Mouse (Mus musculus): ENCODE measurements around the gene Olfr1122.
A peak's percentile ranks its signal among the peaks of the same experiment; 100 is the strongest.
"Not testable (repeated sequence)": the region's sequence is repeated elsewhere in the genome, so short reads cannot be mapped to it uniquely, and the experiment has no call there.

The Olfr1122 gene

GRCm38 (mm10) chr2:87385549-87385948 is at the start of gene Olfr1122:
Gene Olfr1122 (plus strand): TSS chr2:87385849.
- no peak for DNase-seq (ENCODE audit: low read depth, low spot score)

- no peak for DNase-seq (ENCODE audit: low read depth, low spot score)
Observed at GRCm38 (mm10) chr2:87354515-87354914, 31.1 kb upstream of the Olfr1122 start, which contains the start of gene Olfr1120. Gene Olfr1120 (plus strand): TSS chr2:87354815.

GRCm38 (mm10) chr2:87360121-87360520 is 25.5 kb upstream of the Olfr1122 start:
- not testable (repeated sequence) for DNase-seq (ENCODE audit: low read depth, low spot score)

- DNase-seq (ENCODE audit: low read depth, low spot score) = no peak
Observed at GRCm38 (mm10) chr2:87369595-87369994, 16.1 kb upstream of the Olfr1122 start, which contains the start of gene Olfr1121. Gene Olfr1121 (plus strand): TSS chr2:87369895.

GRCm38 (mm10) chr2:87371726-87372125 is 13.9 kb upstream of the Olfr1122 start:
- peak; percentile 83 for DNase-seq (ENCODE audit: low read depth, low spot score)

GRCm38 (mm10) chr2:87383935-87384334 is 1.7 kb upstream of the Olfr1122 start:
- DNase-seq (ENCODE audit: low read depth, low spot score) = no peak

GRCm38 (mm10) chr2:87393605-87394004 is 8.0 kb downstream of the Olfr1122 start:
- DNase-seq (ENCODE audit: low read depth, low spot score) = peak; percentile 9

- peak; percentile 25 for DNase-seq (ENCODE audit: low read depth, low spot score)
Observed at GRCm38 (mm10) chr2:87394686-87395085, 9.0 kb downstream of the Olfr1122 start.

- DNase-seq (ENCODE audit: low read depth, low spot score) = no peak
Observed at GRCm38 (mm10) chr2:87416335-87416734, 30.7 kb downstream of the Olfr1122 start, which contains the start of gene Olfr1123. Gene Olfr1123 (plus strand): TSS chr2:87416635.

GRCm38 (mm10) chr2:87429975-87430374 is 44.3 kb downstream of the Olfr1122 start, which contains the start of gene Olfr1124:
Gene Olfr1124 (plus strand): TSS chr2:87430275.
- DNase-seq (ENCODE audit: low read depth, low spot score) = no peak

GRCm38 (mm10) chr2:87437731-87438130 is 52.1 kb downstream of the Olfr1122 start:
- DNase-seq (ENCODE audit: low read depth, low spot score) = no peak

All from brain, adult 2 months (tissue).